Mouse (Mus musculus): Measurements from ENCODE around the gene Atg9b. TPM values are rescaled to one million over a fixed set of nuclear protein-coding genes. Genes with fewer than 3 reads are reported as not detected.

The Atg9b gene
- polyA plus RNA-seq, 1 experiment, result 10.6 TPM

- no peak overlapping the region for H3K27ac ChIP-seq (ENCODE audit: insufficient read depth, low read length)
- no peaks in the 10 kb centered on the region for H3K27me3 ChIP-seq (ENCODE audit: control insufficient read depth, insufficient read depth, low read length, poor library complexity, severe bottlenecking)
- H3K9me3 ChIP-seq (replicated peaks; ENCODE audit: control insufficient read depth, insufficient read depth, low read length, poor library complexity, severe bottlenecking), result no peaks in the 10 kb centered on the region
- no peak overlapping the region for H3K4me3 ChIP-seq (ENCODE audit: low read depth, low read length)
- peaks cover 2% of the 10 kb centered on the region for H3K4me1 ChIP-seq (ENCODE audit: control insufficient read depth, insufficient read depth, low read length)
- TF ChIP-seq EP300 (IDR thresholded peaks at IDR 0.05; ENCODE audit: insufficient read depth, low read depth, low read length) (no peak), POLR2A (IDR thresholded peaks at IDR 0.05; ENCODE audit: insufficient read depth, low read length) (no peak), CTCF (IDR thresholded peaks at IDR 0.05; ENCODE audit: low read depth, low read length) (no peak)
- no peak overlapping the region for H3K9ac ChIP-seq (ENCODE audit: low read depth, poor library complexity, severe bottlenecking)
- H3K36me3 ChIP-seq (ENCODE audit: control insufficient read depth, insufficient read depth, low read length, poor library complexity, severe bottlenecking), result no peaks in the 10 kb centered on the region
Observed at GRCm38 (mm10) chr5:24381988-24382387, 10.0 kb downstream of the Atg9b start.

DNA sequence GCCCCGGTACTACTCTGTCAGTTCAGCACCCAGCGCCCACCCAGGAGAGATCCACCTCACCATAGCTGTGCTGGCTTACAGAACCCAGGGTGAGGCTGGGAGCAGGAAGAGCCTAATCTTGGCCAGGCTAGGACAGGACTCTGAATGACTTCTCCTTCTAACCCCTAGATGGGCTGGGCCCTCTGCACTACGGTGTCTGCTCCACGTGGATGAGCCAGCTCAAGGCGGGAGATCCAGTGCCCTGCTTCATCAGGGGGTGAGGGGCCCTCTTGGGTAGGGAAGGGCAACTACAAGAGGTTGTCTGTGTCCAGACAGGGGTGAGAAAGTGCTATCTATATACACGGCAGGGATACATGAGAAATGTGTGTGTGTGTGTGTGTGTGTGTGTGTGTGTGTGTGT is 10.5 kb downstream of the Atg9b start:
- H3K27me3 ChIP-seq (ENCODE audit: control insufficient read depth, insufficient read depth, low read length, poor library complexity, severe bottlenecking), result no peaks in the 10 kb centered on the region
- no peak overlapping the region for H3K4me3 ChIP-seq (ENCODE audit: low read depth, low read length)
- no peak overlapping the region for H3K27ac ChIP-seq (ENCODE audit: insufficient read depth, low read length)
- H3K36me3 ChIP-seq (ENCODE audit: control insufficient read depth, insufficient read depth, low read length, poor library complexity, severe bottlenecking), result no peaks in the 10 kb centered on the region
- H3K4me1 ChIP-seq (ENCODE audit: control insufficient read depth, insufficient read depth, low read length), result peaks cover 2% of the 10 kb centered on the region
- no peak for TF ChIP-seq CTCF (IDR thresholded peaks at IDR 0.05; ENCODE audit: low read depth, low read length)
- TF ChIP-seq EP300 (IDR thresholded peaks at IDR 0.05; ENCODE audit: insufficient read depth, low read depth, low read length), result no peak
- no peak for TF ChIP-seq POLR2A (IDR thresholded peaks at IDR 0.05; ENCODE audit: insufficient read depth, low read length)
- no peak overlapping the region for H3K9ac ChIP-seq (ENCODE audit: low read depth, poor library complexity, severe bottlenecking)
- H3K9me3 ChIP-seq (replicated peaks; ENCODE audit: control insufficient read depth, insufficient read depth, low read length, poor library complexity, severe bottlenecking), result no peaks in the 10 kb centered on the region

GRCm38 (mm10) chr5:24380499-24380898 is 11.4 kb downstream of the Atg9b start:
- H3K27ac ChIP-seq (ENCODE audit: insufficient read depth, low read length), result no peak overlapping the region
- H3K4me1 ChIP-seq (ENCODE audit: control insufficient read depth, insufficient read depth, low read length), result peaks cover 2% of the 10 kb centered on the region
- no peak overlapping the region for H3K9ac ChIP-seq (ENCODE audit: low read depth, poor library complexity, severe bottlenecking)
- TF ChIP-seq CTCF (IDR thresholded peaks at IDR 0.05; ENCODE audit: low read depth, low read length) (no peak), EP300 (IDR thresholded peaks at IDR 0.05; ENCODE audit: insufficient read depth, low read depth, low read length) (no peak), POLR2A (IDR thresholded peaks at IDR 0.05; ENCODE audit: insufficient read depth, low read length) (no peak)
- H3K36me3 ChIP-seq (ENCODE audit: control insufficient read depth, insufficient read depth, low read length, poor library complexity, severe bottlenecking), result no peaks in the 10 kb centered on the region
- H3K27me3 ChIP-seq (ENCODE audit: control insufficient read depth, insufficient read depth, low read length, poor library complexity, severe bottlenecking), result no peaks in the 10 kb centered on the region
- H3K9me3 ChIP-seq (replicated peaks; ENCODE audit: control insufficient read depth, insufficient read depth, low read length, poor library complexity, severe bottlenecking), result no peaks in the 10 kb centered on the region
- H3K4me3 ChIP-seq (ENCODE audit: low read depth, low read length), result no peak overlapping the region

GRCm38 (mm10) chr5:24379501-24379900 is 12.4 kb downstream of the Atg9b start:
- Histone ChIP-seq H3K36me3 (ENCODE audit: control insufficient read depth, insufficient read depth, low read length, poor library complexity, severe bottlenecking) (no peaks in the 10 kb centered on the region), H3K4me1 (ENCODE audit: control insufficient read depth, insufficient read depth, low read length) (peaks cover 2% of the 10 kb centered on the region), H3K27me3 (ENCODE audit: control insufficient read depth, insufficient read depth, low read length, poor library complexity, severe bottlenecking) (no peaks in the 10 kb centered on the region), H3K4me3 (ENCODE audit: low read depth, low read length) (no peak overlapping the region), H3K9me3 (replicated peaks; ENCODE audit: control insufficient read depth, insufficient read depth, low read length, poor library complexity, severe bottlenecking) (no peaks in the 10 kb centered on the region), H3K9ac (ENCODE audit: low read depth, poor library complexity, severe bottlenecking) (no peak overlapping the region), H3K27ac (ENCODE audit: insufficient read depth, low read length) (no peak overlapping the region)
- TF ChIP-seq POLR2A (IDR thresholded peaks at IDR 0.05; ENCODE audit: insufficient read depth, low read length), result no peak
- TF ChIP-seq CTCF (IDR thresholded peaks at IDR 0.05; ENCODE audit: low read depth, low read length), result no peak
- TF ChIP-seq EP300 (IDR thresholded peaks at IDR 0.05; ENCODE audit: insufficient read depth, low read depth, low read length), result no peak

DNA sequence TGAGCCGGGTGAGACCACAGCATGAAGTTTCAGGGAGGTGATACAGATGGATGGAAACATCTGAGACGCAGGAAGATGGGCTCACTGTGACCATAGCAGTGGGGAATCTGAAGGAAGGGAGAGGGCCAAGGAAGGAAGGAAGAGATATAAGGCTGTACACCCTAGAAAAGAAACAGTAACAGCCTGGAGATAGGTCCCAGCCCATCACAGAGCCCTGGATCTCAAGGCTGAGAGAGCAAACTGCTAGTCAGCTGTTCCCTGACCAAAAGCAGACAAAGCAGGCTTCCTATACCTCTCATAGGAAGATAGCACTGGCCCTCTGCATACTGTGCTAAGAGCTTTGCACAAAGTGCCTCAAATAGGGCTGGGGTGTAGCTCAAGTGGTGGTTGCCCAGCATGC is 13.2 kb downstream of the Atg9b start:
- H3K4me3 ChIP-seq (ENCODE audit: low read depth, low read length), result no peak overlapping the region
- H3K4me1 ChIP-seq (ENCODE audit: control insufficient read depth, insufficient read depth, low read length), result peaks cover 2% of the 10 kb centered on the region
- no peaks in the 10 kb centered on the region for H3K27me3 ChIP-seq (ENCODE audit: control insufficient read depth, insufficient read depth, low read length, poor library complexity, severe bottlenecking)
- H3K27ac ChIP-seq (ENCODE audit: insufficient read depth, low read length), result no peak overlapping the region
- no peaks in the 10 kb centered on the region for H3K36me3 ChIP-seq (ENCODE audit: control insufficient read depth, insufficient read depth, low read length, poor library complexity, severe bottlenecking)
- TF ChIP-seq CTCF (IDR thresholded peaks at IDR 0.05; ENCODE audit: low read depth, low read length) (no peak), EP300 (IDR thresholded peaks at IDR 0.05; ENCODE audit: insufficient read depth, low read depth, low read length) (no peak), POLR2A (IDR thresholded peaks at IDR 0.05; ENCODE audit: insufficient read depth, low read length) (no peak)
- H3K9ac ChIP-seq (ENCODE audit: low read depth, poor library complexity, severe bottlenecking), result no peak overlapping the region
- H3K9me3 ChIP-seq (replicated peaks; ENCODE audit: control insufficient read depth, insufficient read depth, low read length, poor library complexity, severe bottlenecking), result no peaks in the 10 kb centered on the region

- Histone ChIP-seq H3K4me1 (ENCODE audit: control insufficient read depth, insufficient read depth, low read length) (peaks cover 2% of the 10 kb centered on the region), H3K27ac (ENCODE audit: insufficient read depth, low read length) (no peak overlapping the region), H3K9ac (ENCODE audit: low read depth, poor library complexity, severe bottlenecking) (no peak overlapping the region), H3K36me3 (ENCODE audit: control insufficient read depth, insufficient read depth, low read length, poor library complexity, severe bottlenecking) (no peaks in the 10 kb centered on the region), H3K9me3 (replicated peaks; ENCODE audit: control insufficient read depth, insufficient read depth, low read length, poor library complexity, severe bottlenecking) (no peaks in the 10 kb centered on the region), H3K4me3 (ENCODE audit: low read depth, low read length) (no peak overlapping the region), H3K27me3 (ENCODE audit: control insufficient read depth, insufficient read depth, low read length, poor library complexity, severe bottlenecking) (no peaks in the 10 kb centered on the region)
- TF ChIP-seq CTCF (IDR thresholded peaks at IDR 0.05; ENCODE audit: low read depth, low read length) (no peak), POLR2A (IDR thresholded peaks at IDR 0.05; ENCODE audit: insufficient read depth, low read length) (no peak), EP300 (IDR thresholded peaks at IDR 0.05; ENCODE audit: insufficient read depth, low read depth, low read length) (no peak)
Observed at GRCm38 (mm10) chr5:24374666-24375328, 17.1 kb downstream of the Atg9b start.
